Mouse (Mus musculus) kidney, postnatal 25 days (tissue): ENCODE measurements around the gene Exoc3l4.
A peak's percentile ranks its signal among the peaks of the same experiment; 100 is the strongest.

ENCODE experiments used
- DNase-seq, 2 experiments: peaks; one replicate each; pipeline ENCODE4 v3.0.0; 2021; ENCODE audit warnings: mixed read lengths in 2 of 2

Gene Exoc3l4

DNA sequence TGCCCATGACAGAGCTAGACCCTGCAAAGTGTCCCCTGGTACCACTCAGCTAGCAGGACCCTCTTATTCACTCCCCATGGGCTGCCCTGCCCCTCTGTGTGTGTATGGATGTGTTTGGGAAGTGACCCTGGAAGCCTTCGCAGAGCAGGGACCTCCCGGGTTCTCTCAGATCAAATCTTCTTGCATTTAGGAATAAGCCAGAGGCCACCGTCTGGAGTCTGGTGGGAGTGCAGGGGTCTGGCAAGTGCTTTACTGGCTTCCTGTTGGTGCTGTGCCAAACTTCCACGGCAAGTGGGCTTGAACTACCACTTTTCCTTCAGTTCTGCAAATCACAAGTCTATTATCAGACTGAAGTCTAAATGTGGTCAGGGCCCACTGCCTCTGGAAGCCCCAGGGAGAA is 37.2 kb downstream of the Exoc3l4 start:
- peak in 1 of 2 experiments; percentile 41 for DNase-seq

- no peak for DNase-seq
These were observed 37.9 kb downstream of the Exoc3l4 start for GRCm38 (mm10) chr12:111454543-111455280.

- DNase-seq, result peak; percentile 40 to 62
These were observed 38.6 kb downstream of the Exoc3l4 start for GRCm38 (mm10) chr12:111455311-111455846.

GRCm38 (mm10) chr12:111455860-111456259 is 39.0 kb downstream of the Exoc3l4 start:
- no peak for DNase-seq

DNA sequence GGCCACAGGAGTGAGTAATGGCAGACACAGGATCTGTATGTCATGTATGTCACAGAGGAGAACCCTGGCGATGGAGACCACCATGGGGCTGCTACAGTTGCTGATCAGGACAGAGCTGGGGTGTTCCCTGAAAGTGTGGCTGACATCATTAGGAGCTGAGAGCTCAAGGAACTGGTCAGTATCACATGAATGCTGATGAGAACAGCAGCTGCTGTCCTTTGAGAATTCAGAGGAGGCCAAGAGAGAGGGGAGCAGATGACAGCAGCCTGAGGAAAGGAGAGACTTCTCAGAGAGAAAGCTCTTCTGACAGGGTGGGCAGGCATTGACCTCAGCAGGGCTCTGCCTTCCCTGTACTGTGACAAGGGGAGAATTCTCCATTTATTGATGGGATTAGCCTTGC is 40.9 kb downstream of the Exoc3l4 start:
- DNase-seq, result peak in 1 of 2 experiments; percentile 22

DNA sequence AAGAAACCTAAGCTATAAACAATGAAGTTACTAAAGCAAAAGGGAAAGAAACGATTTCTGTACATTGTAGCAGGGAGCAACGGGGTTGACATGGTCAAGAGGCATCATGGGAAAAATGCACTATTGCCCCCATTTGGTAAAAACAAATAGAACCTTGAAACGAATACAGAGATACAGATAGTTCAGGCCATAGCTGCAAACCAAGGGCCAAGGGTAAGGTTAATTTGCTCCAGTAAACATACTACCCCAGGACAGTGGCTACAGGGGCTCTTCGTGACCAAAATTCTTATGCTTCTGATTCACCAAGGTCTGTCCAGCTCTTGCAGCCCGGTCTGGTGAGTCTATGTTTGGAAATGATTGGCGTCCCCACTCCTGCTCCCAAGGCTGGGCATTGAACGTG is 46.8 kb downstream of the Exoc3l4 start:
- DNase-seq, result no peak

DNA sequence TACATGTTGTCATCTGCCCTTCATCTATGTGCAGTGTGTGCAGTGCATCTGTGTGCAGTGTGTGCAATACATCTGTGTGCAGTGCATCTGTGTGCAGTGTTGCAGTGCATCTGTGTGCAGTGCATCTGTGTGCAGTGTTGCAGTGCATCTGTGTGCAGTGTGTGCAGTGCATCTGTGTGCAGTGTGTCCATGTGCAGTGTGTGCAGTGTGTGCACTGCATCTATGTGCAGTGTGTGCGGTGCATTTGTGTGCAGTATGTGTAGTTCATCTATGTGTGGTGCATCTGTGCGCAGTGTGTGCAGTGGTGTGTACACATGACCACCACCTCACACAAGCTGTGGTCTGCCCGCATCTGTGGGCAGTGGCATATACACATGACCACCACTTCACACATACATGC is 49.6 kb downstream of the Exoc3l4 start:
- DNase-seq, result no peak

DNA sequence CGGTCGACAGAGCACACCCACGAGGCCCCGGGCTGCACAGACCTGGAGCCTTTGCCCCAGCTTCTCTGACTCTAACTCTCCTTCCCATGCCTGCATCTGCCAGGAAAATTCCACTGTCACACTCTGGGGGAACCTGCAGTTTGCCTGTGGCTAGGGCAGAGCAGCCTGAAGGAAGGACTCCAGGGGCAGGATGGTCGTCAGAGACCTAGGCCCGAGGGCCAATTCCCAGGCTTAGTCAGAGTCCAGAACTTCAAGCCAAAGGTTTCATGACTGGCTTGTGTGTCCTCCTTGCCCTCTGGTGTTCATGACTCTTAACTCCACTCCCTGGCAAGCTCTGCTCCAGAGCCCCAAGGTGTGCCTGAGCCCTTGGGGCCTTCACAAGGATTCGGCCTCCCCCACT is 51.4 kb downstream of the Exoc3l4 start:
- DNase-seq, result no peak

DNA sequence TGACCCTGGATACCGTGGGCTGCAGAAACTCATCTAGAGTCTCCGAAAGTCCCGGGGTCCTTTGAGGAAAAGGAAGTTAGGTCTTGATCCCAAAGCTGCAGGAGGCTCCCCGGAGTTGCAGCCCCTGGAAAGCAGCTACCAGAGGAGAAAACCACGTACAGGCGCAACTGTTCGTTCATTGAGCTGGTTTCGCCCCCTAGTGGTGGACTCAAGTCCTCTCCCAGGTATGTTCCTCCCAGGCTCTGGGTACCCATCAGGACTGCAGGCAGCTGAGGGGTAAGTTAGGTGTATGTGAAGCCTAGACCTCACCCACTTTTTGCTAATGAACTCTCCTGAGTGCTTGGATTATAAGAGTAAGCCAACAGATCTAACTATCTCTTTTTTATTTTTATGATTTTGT is 52.7 kb downstream of the Exoc3l4 start:
- DNase-seq, result peak; percentile 83 to 89

DNA sequence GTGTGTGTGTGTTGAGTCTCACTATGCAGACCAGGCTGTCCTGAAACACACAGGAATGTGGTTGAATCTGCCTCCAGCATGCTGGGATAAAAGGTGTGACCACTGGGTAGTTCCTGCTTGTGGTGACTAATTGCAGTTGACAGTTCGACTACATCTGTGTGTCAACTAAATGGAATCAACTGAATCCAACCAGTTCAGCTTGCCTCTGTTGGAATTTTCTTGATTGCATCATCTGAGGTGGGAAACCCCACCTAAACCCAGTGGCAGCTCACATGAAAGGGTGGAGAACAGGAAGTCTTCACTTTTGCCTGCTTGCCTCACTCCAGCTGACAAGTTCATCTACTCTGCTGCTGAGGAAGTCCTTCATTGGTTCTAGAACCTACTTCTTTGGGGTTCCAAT is 54.3 kb downstream of the Exoc3l4 start:
- DNase-seq, result no peak

DNA sequence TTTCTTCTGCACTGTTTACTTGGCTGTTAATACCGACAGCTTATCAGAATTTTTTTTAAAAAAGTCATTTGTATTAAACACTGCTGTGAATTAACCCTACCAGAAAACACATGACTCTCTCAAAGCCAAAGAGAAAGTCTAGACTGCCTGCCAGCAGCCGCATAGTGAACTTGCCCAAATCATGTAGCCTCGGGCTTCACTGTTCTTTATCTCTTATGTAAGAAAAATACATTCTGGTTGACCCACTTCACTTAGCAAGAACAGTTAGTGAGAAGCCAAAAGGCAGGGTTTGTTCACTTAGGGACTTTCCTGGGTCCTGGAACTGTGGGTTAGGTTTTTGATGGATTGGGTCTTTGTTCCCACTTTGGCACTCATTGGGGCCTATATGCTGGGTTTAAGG is 54.9 kb downstream of the Exoc3l4 start:
- no peak for DNase-seq

DNA sequence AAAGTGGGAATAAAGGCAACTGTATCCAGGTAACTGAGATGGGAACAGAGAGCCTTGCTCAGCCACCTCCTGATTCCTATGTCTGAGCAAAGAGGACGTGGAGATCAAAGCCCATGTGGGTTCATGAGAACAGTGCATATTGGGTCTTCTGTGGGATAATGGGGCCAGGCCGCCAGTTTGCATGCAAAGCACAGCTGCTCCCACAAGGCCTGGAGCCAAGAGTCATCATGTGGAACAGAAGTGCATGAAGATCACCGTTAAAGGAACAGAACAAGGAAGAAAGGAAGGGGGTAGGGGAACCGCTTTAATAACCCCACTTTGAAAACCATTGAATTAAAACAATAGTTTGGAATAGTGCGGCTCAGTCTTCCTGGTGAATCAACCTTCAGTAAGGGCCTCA is 56.1 kb downstream of the Exoc3l4 start:
- no peak for DNase-seq

DNA sequence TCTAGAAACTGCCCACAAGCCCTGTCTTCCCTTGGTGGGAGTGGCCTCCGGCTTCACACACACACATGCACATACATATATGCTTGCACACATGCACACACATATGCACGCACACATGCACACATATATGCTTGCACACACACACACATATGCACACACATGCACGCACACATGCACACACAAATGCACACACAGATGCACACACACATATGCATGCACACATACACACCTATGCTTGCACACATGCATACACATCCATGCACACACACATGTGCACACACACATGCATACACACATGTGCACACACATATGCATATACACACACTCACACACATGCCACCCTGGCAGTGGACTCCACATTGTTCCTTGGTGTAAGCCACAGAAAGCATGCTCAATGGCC is 57.6 kb downstream of the Exoc3l4 start:
- DNase-seq, result no peak

DNA sequence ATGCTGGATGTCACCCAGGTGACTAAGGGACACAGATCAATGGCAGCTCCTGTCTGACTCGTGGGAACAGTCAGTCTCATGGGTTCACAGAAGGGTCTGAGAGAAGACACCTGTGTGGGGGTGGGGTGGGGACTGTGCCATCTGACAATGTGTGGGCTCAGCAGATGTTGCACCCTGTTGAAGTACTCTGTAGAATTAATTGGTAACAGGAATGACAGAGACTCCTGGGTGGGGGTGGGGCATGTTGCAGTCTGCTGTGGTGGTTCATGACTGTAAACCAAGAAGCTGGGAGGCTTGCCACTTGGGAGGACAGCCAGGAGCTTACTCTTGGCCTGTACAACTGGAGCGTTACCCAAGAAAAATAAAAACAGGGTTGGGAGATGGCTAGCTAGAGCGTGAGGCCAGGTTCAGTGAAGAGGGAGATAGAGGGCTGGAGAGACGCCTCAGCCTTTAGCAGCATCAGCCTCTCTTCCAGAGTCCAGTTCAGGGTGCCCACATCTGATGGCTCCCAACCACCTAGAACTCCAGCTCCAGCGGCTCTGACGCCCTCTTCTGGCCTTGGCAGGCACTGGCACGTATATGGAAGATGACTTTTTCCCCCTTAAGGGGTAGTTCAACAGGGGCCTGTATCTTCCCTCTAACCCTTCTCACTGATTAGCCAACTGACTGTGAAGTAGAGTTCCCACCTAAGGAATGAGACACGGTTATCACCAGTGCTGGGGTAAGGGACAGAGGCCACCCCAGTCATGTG is 58.3 kb downstream of the Exoc3l4 start:
- peak; percentile 80 for DNase-seq

GRCm38 (mm10) chr12:111478924-111479323 is 62.1 kb downstream of the Exoc3l4 start:
- DNase-seq, result no peak

DNA sequence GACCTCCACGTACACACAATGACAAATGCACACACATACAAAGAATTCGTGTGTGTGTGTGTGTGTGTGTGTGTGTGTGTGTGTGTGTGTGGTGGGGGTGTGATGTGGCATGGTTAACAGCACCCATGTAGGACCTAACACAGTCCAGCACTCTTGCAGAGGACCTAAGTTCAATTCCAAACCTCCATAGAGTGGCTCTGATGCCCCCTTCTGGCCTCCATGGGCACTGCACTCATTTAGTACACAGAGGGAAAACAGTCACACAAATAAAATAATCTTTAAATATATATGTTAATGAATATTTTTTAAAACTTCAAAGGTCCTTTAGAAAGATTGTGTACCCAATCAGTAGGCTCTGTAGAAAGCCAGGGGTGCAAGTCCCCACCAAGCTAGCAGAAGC is 63.1 kb downstream of the Exoc3l4 start:
- peak in 1 of 2 experiments; percentile 80 for DNase-seq
